Mouse (Mus musculus): ENCODE results near the gene Bpifb4.

Gene Bpifb4

GRCm38 (mm10) chr2:153937843-153938242 lies at the start of gene Bpifb4:
Gene Bpifb4, plus strand, starts transcription at chr2:153938212.
- no peak for DNase-seq (ENCODE audit: low read depth, low spot score)

DNA sequence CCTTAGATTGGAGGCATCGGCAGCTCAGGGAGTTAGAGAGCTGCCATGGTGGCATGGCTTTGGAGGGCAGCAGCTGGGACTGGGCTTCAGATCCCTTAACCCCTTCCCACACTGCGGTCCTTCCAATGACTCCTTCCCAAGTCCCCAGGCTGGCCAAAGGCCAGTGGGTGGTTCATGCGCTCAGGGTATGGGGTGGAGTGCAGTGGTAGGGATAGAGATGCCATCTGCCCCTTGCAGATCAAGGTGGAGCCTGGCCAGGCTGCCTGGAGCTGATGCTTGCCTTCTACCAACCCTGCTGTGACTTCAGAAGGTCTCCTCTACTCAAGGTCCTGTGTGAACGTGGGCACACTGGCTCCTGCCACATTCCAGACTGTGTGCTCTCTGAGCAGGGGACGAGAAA lies 38.9 kb upstream of the Bpifb4 start:
- DNase-seq (ENCODE audit: low read depth, low spot score), result no peak

GRCm38 (mm10) chr2:153900088-153900487 lies 37.9 kb upstream of the Bpifb4 start, which contains the start of gene Bpifb6:
Gene Bpifb6, plus strand, starts transcription at chr2:153900388.
- no peak for DNase-seq (ENCODE audit: low read depth, low spot score)

DNA sequence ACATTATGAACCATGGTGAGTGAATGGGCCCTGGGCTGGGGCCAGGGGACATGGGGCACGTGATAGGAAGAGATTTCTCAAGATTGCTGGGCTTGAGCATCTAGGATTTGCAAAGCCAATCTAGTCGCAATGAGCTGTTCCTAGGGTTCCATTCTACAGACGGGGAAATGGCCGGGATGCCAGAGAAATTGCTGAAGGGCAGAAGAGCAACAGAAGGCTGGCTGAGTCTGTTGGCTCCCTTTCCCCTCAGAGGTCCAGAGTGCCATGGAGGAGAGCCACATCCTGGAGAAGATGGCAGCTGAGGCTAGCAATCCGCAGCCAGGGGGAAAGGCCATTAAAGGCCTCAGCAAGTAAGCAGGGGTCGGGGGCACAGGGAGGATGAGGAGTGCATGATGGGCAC lies 35.3 kb upstream of the Bpifb4 start:
- DNase-seq (ENCODE audit: low read depth, low spot score), result no peak

DNA sequence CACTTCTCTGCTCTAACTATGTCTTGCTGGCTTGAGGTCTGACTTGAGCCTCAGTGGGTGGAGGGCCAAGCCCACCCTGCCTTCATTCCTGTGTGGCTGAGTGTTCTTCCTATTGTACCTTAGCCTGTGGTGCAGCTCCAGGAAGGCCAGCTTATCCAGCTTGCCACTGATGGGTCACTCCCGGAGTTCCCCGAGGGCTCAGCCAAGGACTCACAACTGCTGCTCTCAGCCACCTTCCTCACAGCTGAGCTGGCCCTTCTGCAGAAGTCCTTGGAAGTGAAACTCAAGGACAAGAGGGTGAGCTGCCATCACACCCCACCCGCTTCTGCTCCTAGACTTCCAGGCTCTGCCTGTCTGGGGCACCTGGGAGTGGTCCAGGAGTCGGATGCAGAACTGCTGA lies 31.4 kb upstream of the Bpifb4 start:
- no peak for DNase-seq (ENCODE audit: low read depth, low spot score)

DNA sequence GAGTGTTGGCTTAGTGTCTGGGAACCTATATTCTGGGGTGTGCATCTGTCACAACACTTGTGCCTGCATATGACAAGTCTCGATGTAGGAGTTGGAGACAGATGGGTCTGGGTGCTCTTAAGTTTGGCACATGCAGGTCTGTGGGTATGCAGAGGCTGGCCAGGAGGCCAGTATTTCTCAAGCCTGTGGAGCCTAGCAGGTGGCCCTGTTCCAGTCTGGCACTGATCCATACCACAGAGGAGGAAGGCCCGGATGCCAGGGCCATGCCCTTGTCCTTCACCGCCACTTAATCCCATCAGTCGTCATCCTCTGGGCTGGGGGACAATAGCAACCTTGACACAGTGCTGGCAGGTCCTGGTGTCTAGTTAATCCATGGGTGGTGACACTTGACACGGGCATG lies 23.9 kb upstream of the Bpifb4 start:
- DNase-seq (ENCODE audit: low read depth, low spot score), result no peak

DNA sequence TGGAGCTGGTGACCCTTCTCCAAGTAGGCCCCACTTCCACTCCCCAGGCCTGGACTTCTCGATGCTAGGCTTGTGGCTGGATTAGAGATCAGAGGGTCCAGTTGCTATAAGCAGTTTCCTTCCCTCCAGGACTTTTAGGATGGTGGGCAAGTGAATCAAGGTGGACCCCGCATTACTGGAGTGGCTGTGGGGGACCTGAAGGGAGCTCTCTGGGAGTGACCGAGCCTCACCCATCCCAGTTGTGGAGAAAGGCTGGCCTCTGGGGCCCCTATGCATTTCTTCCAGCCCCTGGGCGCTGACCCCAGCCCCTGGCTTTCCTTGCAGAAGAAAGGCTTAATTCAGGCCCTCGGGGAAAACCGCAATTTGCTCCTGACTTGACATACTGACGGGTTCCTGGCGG lies 20.1 kb upstream of the Bpifb4 start, which contains the start of gene Bpifb3:
Gene Bpifb3, plus strand, starts transcription at position 301 of the 400 bp plus-strand sequence.
- DNase-seq (ENCODE audit: low read depth, low spot score), result no peak

- no peak for DNase-seq (ENCODE audit: low read depth, low spot score)
Measured at GRCm38 (mm10) chr2:153921246-153921645, 16.8 kb upstream of the Bpifb4 start.

DNA sequence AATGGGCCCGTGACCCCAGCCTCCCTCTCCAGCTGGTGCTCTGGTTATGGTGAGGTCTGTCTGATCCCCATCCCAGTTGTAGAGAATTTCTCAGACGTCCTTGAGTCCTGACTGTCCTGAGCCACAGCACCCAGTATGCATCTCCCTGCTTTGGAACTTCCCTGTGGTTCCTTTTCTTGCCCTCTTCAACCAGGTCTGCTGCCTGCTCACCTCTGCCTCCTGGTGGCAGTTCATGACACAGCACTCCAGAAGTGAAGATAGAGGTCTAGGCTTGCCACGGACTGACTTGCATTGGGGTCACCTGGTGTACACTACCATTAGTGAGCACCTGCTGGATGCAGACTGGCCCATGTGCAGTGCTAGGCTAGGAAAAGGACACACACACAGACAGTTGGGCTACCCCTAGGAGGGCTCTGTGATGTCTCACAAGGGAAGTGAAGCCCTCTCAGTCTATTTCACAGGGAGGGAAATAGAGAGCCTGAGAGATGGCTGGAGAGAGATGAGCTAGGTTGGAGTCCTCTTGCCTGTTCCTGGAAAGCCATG lies 8.1 kb upstream of the Bpifb4 start:
- DNase-seq (ENCODE audit: low read depth, low spot score), result peak; percentile 32

GRCm38 (mm10) chr2:153931125-153931524 lies 6.9 kb upstream of the Bpifb4 start:
- no peak for DNase-seq (ENCODE audit: low read depth, low spot score)

DNA sequence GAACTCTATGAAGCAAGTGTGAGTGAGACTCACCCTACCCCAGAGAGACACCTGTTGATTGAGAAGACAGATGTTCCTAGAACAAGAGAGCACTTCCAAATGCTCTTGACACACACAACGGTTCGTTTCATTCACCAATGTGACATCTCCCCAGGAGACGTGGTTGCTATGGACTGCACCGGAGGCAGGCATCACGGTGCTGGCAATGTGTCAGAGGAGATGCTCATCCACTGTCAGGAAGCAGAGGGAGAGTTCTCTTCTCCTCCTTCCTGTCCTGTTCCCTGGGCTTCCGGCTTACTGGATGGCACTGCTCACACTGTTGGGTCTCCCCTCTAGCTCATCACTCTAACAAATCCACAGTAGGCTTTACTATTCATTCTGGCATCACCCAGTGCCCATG lies 4.7 kb upstream of the Bpifb4 start:
- DNase-seq (ENCODE audit: low read depth, low spot score), result no peak

- no peak for DNase-seq (ENCODE audit: low read depth, low spot score)
Measured at GRCm38 (mm10) chr2:153935348-153935747, 2.7 kb upstream of the Bpifb4 start.

- DNase-seq (ENCODE audit: low read depth, low spot score), result peak; percentile 25
Measured at GRCm38 (mm10) chr2:153943537-153943936, 5.5 kb downstream of the Bpifb4 start.

DNA sequence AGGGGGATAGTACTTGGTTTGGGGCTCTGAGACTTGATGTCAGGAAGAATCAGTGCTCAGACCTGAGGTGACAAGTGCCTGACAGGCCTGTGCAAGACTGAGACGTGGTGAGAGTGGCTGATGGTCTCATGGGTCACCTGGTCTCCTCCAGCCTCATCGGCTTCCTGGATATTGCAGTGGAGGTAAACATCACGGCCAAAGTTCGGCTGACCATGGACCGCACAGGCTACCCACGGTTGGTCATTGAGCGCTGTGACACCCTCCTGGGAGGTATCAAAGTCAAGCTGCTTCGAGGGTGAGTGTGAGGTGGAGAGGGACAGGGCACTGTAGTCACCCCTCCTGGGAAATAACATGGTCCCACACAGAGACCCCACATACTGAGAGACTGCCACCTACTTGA lies 6.6 kb downstream of the Bpifb4 start:
- no peak for DNase-seq (ENCODE audit: low read depth, low spot score)

DNA sequence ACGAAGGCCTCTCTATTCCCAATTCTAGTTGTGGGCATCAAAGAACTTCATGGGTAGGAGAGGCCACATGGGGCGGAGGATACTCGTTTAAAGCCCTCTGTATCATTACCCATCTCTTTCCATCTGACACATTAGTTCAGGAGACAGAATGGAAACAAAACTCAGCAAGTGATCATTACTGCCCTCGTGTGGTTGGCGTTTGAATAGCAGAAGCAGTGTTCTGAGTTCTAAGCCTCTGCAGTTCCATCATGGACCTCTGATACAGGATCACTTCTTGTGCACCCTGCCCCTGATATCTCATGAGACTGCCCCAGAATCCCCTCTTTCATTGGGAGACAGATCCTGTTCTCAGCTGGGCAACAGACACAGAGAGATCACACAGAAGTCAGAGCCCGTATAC lies 14.9 kb downstream of the Bpifb4 start:
- DNase-seq (ENCODE audit: low read depth, low spot score), result peak; percentile 20

DNA sequence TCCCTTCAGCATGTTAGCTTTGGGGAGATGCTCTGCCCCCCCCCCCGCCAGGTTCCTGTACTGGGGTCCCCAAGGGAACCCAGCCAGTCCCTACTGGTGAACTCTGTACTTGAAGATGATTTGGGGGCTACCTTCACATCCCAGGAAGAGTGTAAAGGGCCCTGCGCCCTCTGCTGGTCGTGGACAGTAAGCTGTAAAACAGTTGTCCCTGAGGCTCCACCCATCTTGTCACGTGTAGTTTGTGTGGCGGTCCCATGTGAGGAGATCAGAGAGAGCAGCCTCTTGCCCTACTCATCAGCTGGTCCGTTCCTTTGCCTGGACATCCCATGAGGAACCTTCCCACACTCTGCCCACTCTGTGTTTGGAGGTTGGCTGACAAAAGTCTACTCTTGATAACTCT lies 15.8 kb downstream of the Bpifb4 start:
- peak; percentile 18 for DNase-seq (ENCODE audit: low read depth, low spot score)

- DNase-seq (ENCODE audit: low read depth, low spot score), result no peak
Measured at GRCm38 (mm10) chr2:153962821-153963331, 24.9 kb downstream of the Bpifb4 start.

- no peak for DNase-seq (ENCODE audit: low read depth, low spot score)
Measured at GRCm38 (mm10) chr2:153963334-153963733, 25.3 kb downstream of the Bpifb4 start.

DNA sequence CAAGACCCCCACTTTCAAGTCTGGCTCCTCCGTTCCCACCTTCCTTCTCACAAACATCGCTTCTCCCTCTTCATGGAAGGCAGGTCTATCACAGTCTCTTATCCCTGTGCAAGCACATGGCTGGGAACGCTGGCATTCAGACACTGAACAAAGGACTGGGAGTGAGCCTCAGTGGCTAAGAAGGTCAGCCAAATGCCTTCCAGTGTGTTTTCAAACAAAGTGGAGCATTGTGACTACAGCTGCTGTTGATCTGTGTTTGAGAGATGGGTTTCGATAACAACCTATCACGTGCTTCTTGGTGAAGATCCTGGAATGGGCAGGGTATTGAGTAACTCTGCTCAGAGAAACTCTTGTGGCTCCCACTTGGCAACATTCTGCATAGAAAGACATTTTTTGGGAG lies 32.2 kb downstream of the Bpifb4 start:
- DNase-seq (ENCODE audit: low read depth, low spot score), result no peak

GRCm38 (mm10) chr2:153974582-153974981 lies 36.6 kb downstream of the Bpifb4 start, which contains the start of gene Bpifa6:
Gene Bpifa6, plus strand, starts transcription at chr2:153974945.
- no peak for DNase-seq (ENCODE audit: low read depth, low spot score)

DNA sequence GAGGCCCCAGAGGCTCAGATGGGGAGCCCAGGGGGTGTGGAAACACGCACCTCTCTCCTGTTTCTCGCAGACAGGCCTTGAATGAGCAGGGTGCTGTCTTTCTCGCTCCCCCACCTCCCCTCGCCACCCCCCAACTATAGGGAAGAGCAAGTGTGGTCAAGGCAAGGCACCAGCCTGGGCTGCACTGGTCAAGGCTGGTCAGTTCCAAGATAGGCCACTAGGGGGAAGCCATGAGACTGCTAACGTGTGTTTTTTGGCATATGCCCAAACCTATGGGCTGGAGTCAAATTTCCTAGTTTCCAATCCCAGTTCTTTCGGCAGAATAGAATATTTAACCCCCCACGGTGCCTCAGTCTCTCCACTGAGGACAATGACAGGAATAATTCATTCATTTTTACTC lies 57.8 kb downstream of the Bpifb4 start:
- DNase-seq (ENCODE audit: low read depth, low spot score), result peak; percentile 33

DNA sequence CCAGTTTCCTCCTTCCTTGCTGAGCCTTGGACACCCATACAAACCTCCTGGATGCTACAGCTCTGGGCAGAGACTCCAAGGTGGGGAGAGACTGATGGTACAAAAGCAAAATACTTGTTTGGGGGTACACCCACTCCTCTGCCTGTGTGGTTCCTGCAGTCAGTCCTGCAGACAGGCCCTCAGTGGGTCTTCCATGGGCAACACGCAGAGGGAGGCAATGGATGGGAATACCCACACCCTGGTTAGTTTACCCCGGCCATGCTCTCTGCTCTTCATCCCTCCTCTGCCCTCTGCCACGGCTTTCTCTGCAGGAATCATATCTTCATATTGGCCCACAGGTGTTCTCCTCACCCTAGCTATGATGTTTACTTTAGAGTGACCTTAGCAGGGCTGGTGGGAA lies 62.5 kb downstream of the Bpifb4 start:
- DNase-seq (ENCODE audit: low read depth, low spot score), result no peak

DNA sequence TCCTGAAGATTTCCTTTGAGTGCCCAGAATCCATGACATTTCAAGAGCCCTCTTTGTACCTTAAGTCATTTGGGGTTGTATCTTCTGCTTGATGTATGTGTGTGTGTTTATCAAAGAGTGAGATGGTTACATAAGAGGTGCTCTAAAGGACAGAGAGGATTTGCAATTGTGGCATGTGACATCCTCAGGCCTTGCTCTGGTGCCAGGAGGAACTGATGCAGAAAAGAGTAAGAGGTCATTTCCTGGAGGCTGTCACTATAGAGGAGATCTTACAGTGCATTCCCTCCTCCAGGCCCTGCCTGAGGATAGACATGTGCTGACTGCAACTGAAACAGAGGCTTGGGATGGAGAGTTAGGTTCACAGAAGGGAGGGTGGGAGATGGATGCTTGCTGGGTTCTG lies 63.0 kb downstream of the Bpifb4 start:
- no peak for DNase-seq (ENCODE audit: low read depth, low spot score)

DNA sequence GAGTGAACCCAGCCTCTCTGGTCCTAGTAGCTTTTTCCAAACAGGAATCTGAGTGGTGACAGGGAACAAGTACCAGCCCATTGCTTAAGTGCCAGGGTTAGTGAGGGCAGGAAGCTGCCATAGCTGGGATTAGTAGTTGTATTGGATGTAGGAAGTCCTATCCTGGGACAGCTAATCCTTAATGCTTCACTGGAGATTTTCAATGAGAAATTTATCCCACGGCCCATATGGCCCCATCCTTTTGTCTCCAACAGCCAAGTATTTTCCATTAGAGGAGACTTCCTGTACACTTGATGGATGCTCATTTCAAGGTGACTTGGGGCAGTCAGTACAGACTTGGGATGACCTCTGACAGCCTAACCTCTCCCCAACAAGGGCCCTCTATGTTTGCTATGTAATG lies 66.4 kb downstream of the Bpifb4 start:
- no peak for DNase-seq (ENCODE audit: low read depth, low spot score)

All from retina, adult 2 months (tissue).